Mouse (Mus musculus) subcutaneous adipose tissue, adult 2 months (tissue): ENCODE results near the gene Ccdc171. TPM values are rescaled to one million over a fixed set of nuclear protein-coding genes. Genes with fewer than 3 reads are reported as not detected.

Source experiments
- polyA plus RNA-seq: library from polyadenylated mRNA; depleted of rRNA; stranded (reverse); fragments of >200 nt; gene quantifications from 2 replicates; pipeline ENCODE4 v1.2.3, GENCODE M21; 2012; ENCODE audit warnings: low replicate concordance; rRNA removed

Ccdc171 gene
- polyA plus RNA-seq: 0.50 and 2.3 TPM in 2 replicates

DNA sequence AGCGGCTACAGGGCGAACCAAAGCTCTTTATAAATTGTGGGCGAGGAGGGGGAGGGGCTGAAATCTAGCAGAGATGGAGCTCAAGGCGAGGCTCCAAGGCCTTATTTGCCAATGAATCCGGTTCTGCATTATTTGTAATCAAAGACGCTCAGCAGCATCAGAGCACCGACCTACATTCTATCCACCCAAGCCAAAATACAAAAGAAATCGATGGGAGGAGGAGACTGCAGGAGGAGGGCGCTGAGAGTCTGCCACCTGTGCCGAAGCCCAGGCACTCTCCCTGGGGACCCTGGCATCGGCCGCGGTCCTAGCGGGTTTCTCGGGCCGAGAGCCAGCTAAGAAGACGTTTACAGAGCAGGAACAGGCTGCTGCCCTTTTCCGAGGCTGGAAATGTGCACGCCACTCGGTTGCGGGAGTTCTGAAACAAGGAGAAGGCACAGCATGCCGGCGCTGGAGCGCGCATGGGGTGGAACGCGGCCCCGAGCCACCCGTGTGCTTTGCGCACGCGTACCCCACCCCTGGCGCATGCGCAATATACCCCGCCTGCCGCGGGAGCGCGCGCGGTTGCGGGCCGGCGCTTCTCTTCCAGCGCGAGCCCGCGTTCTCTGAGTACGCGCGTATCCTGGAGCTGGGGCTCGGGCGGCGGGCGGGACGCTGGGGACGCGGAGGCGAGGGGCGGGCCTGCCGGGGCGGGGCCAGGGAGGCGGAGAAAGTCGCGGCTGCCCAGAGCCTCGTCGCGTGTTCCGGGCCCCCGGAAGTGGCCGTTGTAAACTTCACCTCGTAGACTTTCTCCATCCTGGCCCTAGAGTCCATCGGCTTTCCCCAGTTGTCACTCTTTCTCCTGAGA, at the start of gene Ccdc171:
Ccdc171 (plus strand) TSS at position 703 of the 847 bp plus-strand sequence.

DNA sequence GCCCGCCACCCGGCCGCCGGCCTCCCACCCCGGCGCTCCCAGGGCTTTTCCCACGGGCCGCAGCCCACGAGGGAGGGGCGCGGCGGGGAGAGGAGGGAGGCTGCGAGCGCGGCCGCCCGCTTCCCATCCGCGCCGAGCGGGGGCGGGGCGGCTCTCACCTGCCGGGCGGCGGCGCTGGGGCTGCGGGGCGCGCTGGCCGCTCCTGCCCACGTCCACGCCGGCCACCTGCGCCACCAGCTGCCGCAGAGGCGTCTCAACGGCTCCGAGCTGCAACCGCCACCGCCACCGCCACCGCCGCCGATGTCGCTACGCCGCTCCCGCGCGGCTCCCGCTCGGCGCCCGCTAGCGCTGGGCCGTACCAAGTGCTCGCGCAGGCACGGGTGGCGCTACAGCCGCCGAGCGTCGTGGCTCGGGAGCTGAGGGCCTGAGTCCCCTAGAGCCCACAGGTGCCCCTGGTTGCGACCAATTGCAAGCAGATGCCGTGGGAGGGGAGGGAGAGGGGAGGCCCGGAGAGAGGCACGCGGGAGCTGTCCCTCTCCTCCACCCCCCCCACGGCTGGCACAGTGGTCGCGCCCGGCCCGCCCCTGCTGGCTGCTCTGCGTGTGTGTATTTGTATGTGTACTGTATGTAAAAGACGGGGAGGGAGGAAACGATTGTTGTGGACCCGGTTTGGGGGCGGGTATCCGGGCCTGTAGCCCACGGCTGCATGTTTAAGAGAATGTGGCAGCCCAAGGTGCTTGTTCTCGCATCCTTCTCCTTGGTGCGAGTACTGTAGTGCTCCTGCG, 39.0 kb upstream of the Ccdc171 start, which contains the start of gene Psip1:
Psip1 (minus strand) TSS at position 343 of the 785 bp plus-strand sequence.

Other genes starting within 250 kb of the Ccdc171 start
- 3.4 and 3.9 TPM in 2 replicates for gene Ttc39b, start 201.3 kb upstream of the Ccdc171 start, polyA plus RNA-seq
- 16.8 and 17.8 TPM in 2 replicates for gene Snapc3, start 107.8 kb upstream of the Ccdc171 start, polyA plus RNA-seq
- gene Psip1, start 39.1 kb upstream of the Ccdc171 start, polyA plus RNA-seq: 8.5 and 27.0 TPM in 2 replicates